Mouse (Mus musculus): ENCODE measurements around the gene Rap2a.

Rap2a gene

DNA sequence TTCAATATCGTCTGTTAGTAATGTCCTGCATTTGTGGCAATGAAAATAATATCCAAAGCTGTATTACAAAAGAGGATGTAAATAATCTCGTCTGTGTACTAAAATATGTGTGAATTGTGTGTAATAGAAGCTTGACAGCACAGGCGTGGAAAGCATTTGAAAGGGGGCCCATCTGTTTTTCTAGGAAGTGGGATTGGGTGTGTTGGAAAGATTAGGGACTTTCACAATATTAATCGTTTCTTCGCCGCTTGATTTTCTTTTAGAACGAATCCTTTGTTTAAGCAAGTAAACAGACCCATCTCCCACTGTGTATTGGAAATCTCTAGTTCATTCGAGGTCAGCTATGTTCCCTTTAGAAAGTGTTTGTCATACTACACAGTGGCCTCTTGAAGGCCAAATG, 64.2 kb downstream of the Rap2a start:
- no peak for DNase-seq (ENCODE audit: low read depth)

DNA sequence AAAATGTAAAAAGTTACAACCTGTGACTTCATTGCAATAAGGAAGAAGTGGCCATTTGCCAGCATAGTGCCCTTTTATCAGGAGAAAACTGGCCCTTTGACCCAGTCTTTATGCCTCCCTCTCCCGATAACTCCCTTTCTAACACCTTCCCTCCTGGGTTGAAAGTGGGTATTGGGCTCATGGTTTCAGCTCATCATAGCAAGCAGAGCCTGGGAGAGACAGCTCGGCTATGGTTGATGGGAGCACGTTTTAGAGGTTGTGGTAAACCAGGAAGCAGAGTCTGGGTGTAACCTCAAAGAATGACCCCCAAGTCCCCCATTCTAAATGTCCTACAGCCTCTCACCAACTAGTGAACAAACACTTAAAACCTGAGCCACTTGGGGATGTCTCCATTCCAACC, 64.7 kb downstream of the Rap2a start:
- no peak for DNase-seq (ENCODE audit: low read depth)

DNA sequence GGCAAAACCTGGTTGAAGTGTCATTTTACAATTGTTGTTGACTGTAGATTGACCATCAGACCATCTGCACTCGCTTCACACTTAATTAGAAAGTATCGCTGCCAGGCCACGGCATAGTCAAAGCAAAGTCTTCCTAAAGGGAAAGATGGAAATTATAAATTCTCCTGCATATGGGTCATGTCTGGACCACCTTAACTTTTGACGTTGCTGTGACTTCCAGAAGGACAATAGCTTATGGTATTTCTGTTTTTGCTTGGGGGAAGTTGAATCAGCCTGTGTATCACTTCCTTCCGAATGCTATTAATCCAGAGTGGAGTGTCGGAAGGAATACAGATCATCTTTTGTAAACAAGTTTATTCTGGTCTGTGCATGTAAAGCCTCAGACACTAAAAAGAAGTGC, 65.6 kb downstream of the Rap2a start:
- DNase-seq (ENCODE audit: low read depth), result no peak

DNA sequence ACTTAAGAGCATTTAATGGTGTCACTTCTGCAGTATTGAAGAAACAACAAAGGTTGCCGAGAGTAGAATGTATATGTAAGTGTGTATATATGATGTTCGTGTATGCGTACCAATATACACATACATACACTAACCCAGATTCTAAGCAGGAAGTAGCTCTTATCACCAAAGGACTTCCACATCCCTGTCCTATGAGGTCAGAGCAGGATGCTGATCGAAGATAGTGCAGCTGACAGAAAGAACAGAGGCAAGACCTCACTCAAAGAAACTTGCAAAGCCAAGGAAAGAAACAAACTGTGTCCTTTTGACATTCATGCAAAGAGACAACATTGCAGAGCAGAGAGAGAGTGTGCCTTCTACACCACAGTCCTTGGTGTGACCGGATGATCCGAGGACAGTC, 66.3 kb downstream of the Rap2a start:
- DNase-seq (ENCODE audit: low read depth), result no peak

DNA sequence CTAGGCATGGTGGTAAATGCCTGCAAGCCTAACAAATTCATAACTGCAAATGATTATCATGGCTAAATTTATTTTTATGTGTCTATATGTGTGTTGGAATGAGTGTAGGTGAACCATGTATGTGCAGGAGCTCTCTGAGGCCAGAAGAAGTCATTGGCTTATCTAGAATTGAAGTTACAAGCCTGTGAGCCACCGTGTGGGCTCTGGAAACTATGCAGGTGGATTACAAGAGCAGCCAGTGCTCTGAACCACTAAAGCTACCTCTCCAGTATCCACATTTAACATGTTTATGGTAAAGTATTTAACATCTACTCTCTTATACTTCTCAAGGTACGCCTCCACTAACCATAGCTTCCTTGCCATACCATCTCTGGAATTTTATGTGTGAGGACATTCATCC, 66.7 kb downstream of the Rap2a start:
- no peak for DNase-seq (ENCODE audit: low read depth)

Measured in c-Kit-positive CD71-negative TER-119-negative erythroid progenitor cells, embryonic 14.5 days (primary cell).